Mouse (Mus musculus) C2C12 (cell line): ENCODE measurements around the gene Crtap. TPM values are rescaled to one million over a fixed set of nuclear protein-coding genes. Genes with fewer than 3 reads are reported as not detected.

Source experiments
- H3K27me3 ChIP-seq: one replicate; pipeline ENCODE4 v1.6.1; 2011; ENCODE audit not compliant: control insufficient read depth, insufficient read depth, insufficient read length
- H3K36me3 ChIP-seq: one replicate; pipeline ENCODE4 v1.6.1; 2011; ENCODE audit not compliant: control insufficient read depth, insufficient read depth
- H3K4me3 ChIP-seq: one replicate; pipeline ENCODE4 v1.5.1; 2011; ENCODE audit warnings: mild to moderate bottlenecking, control low read depth; ENCODE audit not compliant: poor library complexity, insufficient read depth, severe bottlenecking
- H3K79me2 ChIP-seq: one replicate; pipeline ENCODE4 v1.6.1; 2011; ENCODE audit not compliant: control insufficient read depth, insufficient read depth
- H3K79me3 ChIP-seq: one replicate; pipeline ENCODE4 v1.6.1; 2011; ENCODE audit warnings: low read depth, control low read depth
- H3ac ChIP-seq: one replicate; pipeline ENCODE3; 2011; ENCODE audit warnings: low read depth; ENCODE audit not compliant: control insufficient read depth, insufficient read length
- CEBPB ChIP-seq: IDR thresholded peaks from one replicate; pipeline ENCODE4 v1.6.1; 2011; ENCODE audit warnings: low read depth, mild to moderate bottlenecking, control low read depth, moderate library complexity
- CTCF ChIP-seq: IDR thresholded peaks from one replicate; pipeline ENCODE4 v1.5.1; 2011; ENCODE audit not compliant: control insufficient read depth, insufficient read depth, insufficient read length
- FOSL1 ChIP-seq: IDR thresholded peaks from one replicate; pipeline ENCODE4 v1.8.0; 2011; ENCODE audit warnings: mild to moderate bottlenecking, low read length; ENCODE audit not compliant: poor library complexity, insufficient read depth, severe bottlenecking
- MAX ChIP-seq: IDR thresholded peaks from one replicate; pipeline ENCODE4 v1.6.1; 2011; ENCODE audit warnings: mild to moderate bottlenecking, control low read depth
- MYOD1 ChIP-seq: IDR thresholded peaks from one replicate; pipeline ENCODE4 v1.6.1; 2011; ENCODE audit warnings: low read depth; ENCODE audit not compliant: control insufficient read depth, insufficient read length
- MYOG ChIP-seq: IDR thresholded peaks from one replicate; pipeline ENCODE4 v1.6.1; 2011; ENCODE audit not compliant: control insufficient read depth, insufficient read length; ENCODE audit errors: extremely low read depth
- USF1 ChIP-seq: IDR thresholded peaks from one replicate; pipeline ENCODE4 v1.6.1; 2011; ENCODE audit warnings: low read depth, mild to moderate bottlenecking, control low read depth, moderate library complexity
- polyA plus RNA-seq: library from polyadenylated mRNA; unstranded; fragments of >200 nt; fragmentation: generic; extraction: Trizol; gene quantifications from one replicate; pipeline ENCODE4 v1.2.1, GENCODE M21; 2012; ENCODE audit warnings: missing spikeins

Crtap gene
- polyA plus RNA-seq, 1 experiment = 116 TPM

GRCm38 (mm10) chr9:114384691-114385090 lies 5.8 kb downstream of the Crtap start:
- H3K27me3 ChIP-seq = no peaks in the 10 kb centered on the region
- H3K4me3 ChIP-seq = no peak overlapping the region
- peaks cover 21% of the 10 kb centered on the region for H3K79me2 ChIP-seq
- H3K79me3 ChIP-seq = peaks cover 11% of the 10 kb centered on the region
- TF ChIP-seq MAX = no peak
- no peak for TF ChIP-seq MYOG
- no peak for TF ChIP-seq CTCF
- no peak for TF ChIP-seq CEBPB
- TF ChIP-seq FOSL1 = no peak
- TF ChIP-seq MYOD1 = no peak
- TF ChIP-seq USF1 = no peak
- H3ac ChIP-seq = no peak overlapping the region
- peaks cover 10% of the 10 kb centered on the region for H3K36me3 ChIP-seq

- no peak overlapping the region for H3K4me3 ChIP-seq
- H3K79me3 ChIP-seq = peaks cover 4% of the 10 kb centered on the region
- H3K36me3 ChIP-seq = peaks cover 16% of the 10 kb centered on the region
- no peak overlapping the region for H3ac ChIP-seq
- no peaks in the 10 kb centered on the region for H3K27me3 ChIP-seq
- TF ChIP-seq MAX (no peak), CTCF (no peak), CEBPB (no peak), USF1 (no peak), MYOD1 (no peak), MYOG (no peak), FOSL1 (no peak)
- peaks cover 5% of the 10 kb centered on the region for H3K79me2 ChIP-seq
These were observed 7.4 kb downstream of the Crtap start for GRCm38 (mm10) chr9:114382936-114383710.

- no peak for TF ChIP-seq MYOD1
- no peak for TF ChIP-seq MAX
- no peak for TF ChIP-seq CTCF
- no peak for TF ChIP-seq USF1
- no peak for TF ChIP-seq CEBPB
- TF ChIP-seq MYOG = no peak
- TF ChIP-seq FOSL1 = no peak
- Histone ChIP-seq H3K36me3 (peaks cover 19% of the 10 kb centered on the region), H3K4me3 (no peak overlapping the region), H3ac (no peak overlapping the region), H3K79me3 (no peaks in the 10 kb centered on the region), H3K27me3 (no peaks in the 10 kb centered on the region), H3K79me2 (no peaks in the 10 kb centered on the region)
These were observed 9.4 kb downstream of the Crtap start for GRCm38 (mm10) chr9:114380881-114381733.

GRCm38 (mm10) chr9:114379871-114380270 lies 10.6 kb downstream of the Crtap start:
- no peaks in the 10 kb centered on the region for H3K79me2 ChIP-seq
- H3K79me3 ChIP-seq = no peaks in the 10 kb centered on the region
- peaks cover 27% of the 10 kb centered on the region for H3K36me3 ChIP-seq
- no peak overlapping the region for H3ac ChIP-seq
- TF ChIP-seq MAX = no peak
- no peak for TF ChIP-seq MYOD1
- no peak for TF ChIP-seq USF1
- H3K27me3 ChIP-seq = no peaks in the 10 kb centered on the region
- no peak overlapping the region for H3K4me3 ChIP-seq

GRCm38 (mm10) chr9:114377168-114377567 lies 13.3 kb downstream of the Crtap start:
- no peaks in the 10 kb centered on the region for H3K79me2 ChIP-seq
- H3ac ChIP-seq = no peak overlapping the region

More at GRCm38 (mm10) chr9:114377168-114377567, 13.3 kb downstream of the Crtap start:
- no peaks in the 10 kb centered on the region for H3K27me3 ChIP-seq
- H3K4me3 ChIP-seq = no peak overlapping the region
- no peaks in the 10 kb centered on the region for H3K79me3 ChIP-seq
- no peak for TF ChIP-seq MYOG
- TF ChIP-seq CEBPB = no peak
- TF ChIP-seq MAX = no peak
- TF ChIP-seq MYOD1 = no peak
- no peak for TF ChIP-seq CTCF
- TF ChIP-seq FOSL1 = no peak
- TF ChIP-seq USF1 = no peak
- peaks cover 22% of the 10 kb centered on the region for H3K36me3 ChIP-seq
